Mouse (Mus musculus): ENCODE results near the gene Shisa8. TPM values are rescaled to one million over a fixed set of nuclear protein-coding genes. Genes with fewer than 3 reads are reported as not detected.
A peak's percentile ranks its signal among the peaks of the same experiment; 100 is the strongest.

Gene Shisa8
- polyA plus RNA-seq, 1 experiment: 0.89 TPM

- Histone ChIP-seq H3K36me3 (replicated peaks; ENCODE audit: low read length) (peaks cover 64% of the 10 kb centered on the region), H3K27me3 (replicated peaks) (no peaks in the 10 kb centered on the region), H3K9me3 (no peaks in the 10 kb centered on the region), H3K4me3 (replicated peaks) (peak overlapping the region; percentile 69), H3K4me1 (peaks cover 89% of the 10 kb centered on the region)
- TF ChIP-seq GATA1 (IDR thresholded peaks at IDR 0.05; ENCODE audit: borderline replicate concordance, low read length) (no peak), FLI1 (IDR thresholded peaks at IDR 0.05; ENCODE audit: low read length) (no peak)
Measured at GRCm38 (mm10) chr15:82166240-82167100, 46.1 kb downstream of the Shisa8 start.

- peaks cover 93% of the 10 kb centered on the region for H3K4me1 ChIP-seq
- no peaks in the 10 kb centered on the region for H3K9me3 ChIP-seq
- H3K27me3 ChIP-seq (replicated peaks): no peaks in the 10 kb centered on the region
- H3K4me3 ChIP-seq (replicated peaks): no peak overlapping the region
- no peak for TF ChIP-seq GATA1 (IDR thresholded peaks at IDR 0.05; ENCODE audit: borderline replicate concordance, low read length)
- no peak for TF ChIP-seq FLI1 (IDR thresholded peaks at IDR 0.05; ENCODE audit: low read length)
- H3K36me3 ChIP-seq (replicated peaks; ENCODE audit: low read length): peaks cover 61% of the 10 kb centered on the region
Measured at GRCm38 (mm10) chr15:82165332-82166239, 47.0 kb downstream of the Shisa8 start.

DNA sequence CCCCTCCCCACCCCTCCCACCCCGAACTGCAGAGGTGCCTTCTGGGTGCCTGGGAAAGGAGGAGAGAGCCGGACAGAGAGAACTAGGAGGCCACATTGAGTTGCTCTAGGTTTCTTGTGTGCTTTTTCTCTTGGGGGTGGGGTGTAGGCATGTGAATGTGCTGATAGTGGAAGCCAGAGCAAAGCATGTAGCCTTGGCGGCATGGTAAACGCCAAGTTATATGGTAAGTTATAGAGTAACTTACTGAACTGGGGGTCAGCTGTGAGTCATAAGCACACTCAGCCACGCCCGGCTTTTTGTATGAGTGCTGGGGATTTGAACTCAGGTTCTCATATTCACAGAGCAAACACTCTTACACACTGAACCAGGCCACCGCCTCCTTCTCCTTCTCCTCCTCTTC is 48.1 kb downstream of the Shisa8 start:
- Histone ChIP-seq H3K36me3 (replicated peaks; ENCODE audit: low read length) (peaks cover 61% of the 10 kb centered on the region), H3K4me1 (peaks cover 99% of the 10 kb centered on the region), H3K27me3 (replicated peaks) (no peaks in the 10 kb centered on the region), H3K9me3 (no peaks in the 10 kb centered on the region), H3K4me3 (replicated peaks) (no peak overlapping the region)
- no peak for TF ChIP-seq FLI1 (IDR thresholded peaks at IDR 0.05; ENCODE audit: low read length)
- no peak for TF ChIP-seq GATA1 (IDR thresholded peaks at IDR 0.05; ENCODE audit: borderline replicate concordance, low read length)

DNA sequence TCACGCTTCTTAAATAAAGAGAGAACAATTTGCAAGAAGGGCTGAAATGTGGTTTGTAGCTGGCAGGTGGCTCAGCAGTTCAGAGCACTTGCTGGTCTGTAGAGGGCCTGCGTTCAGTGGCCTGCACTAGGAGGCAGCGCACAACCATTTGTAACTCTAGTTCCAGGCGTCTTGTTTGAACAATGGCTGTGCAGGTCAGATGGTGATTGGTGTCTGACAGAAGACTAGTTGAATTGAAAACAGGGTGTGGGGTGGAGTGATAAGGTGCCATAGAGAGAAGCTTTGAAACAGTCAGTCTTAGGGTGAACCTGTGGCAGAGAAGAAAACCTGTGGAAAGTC is 48.6 kb downstream of the Shisa8 start:
- TF ChIP-seq FLI1 (IDR thresholded peaks at IDR 0.05; ENCODE audit: low read length) (no peak), GATA1 (IDR thresholded peaks at IDR 0.05; ENCODE audit: borderline replicate concordance, low read length) (no peak)
- H3K4me3 ChIP-seq (replicated peaks): peak overlapping the region; percentile 50
- peaks cover 100% of the 10 kb centered on the region for H3K4me1 ChIP-seq
- peaks cover 61% of the 10 kb centered on the region for H3K36me3 ChIP-seq (replicated peaks; ENCODE audit: low read length)
- H3K9me3 ChIP-seq: no peaks in the 10 kb centered on the region
- no peaks in the 10 kb centered on the region for H3K27me3 ChIP-seq (replicated peaks)

GRCm38 (mm10) chr15:82163356-82164060 is 49.1 kb downstream of the Shisa8 start:
- Histone ChIP-seq H3K4me1 (peaks cover 100% of the 10 kb centered on the region), H3K27me3 (replicated peaks) (no peaks in the 10 kb centered on the region), H3K4me3 (replicated peaks) (peak overlapping the region; percentile 39), H3K9me3 (no peaks in the 10 kb centered on the region), H3K36me3 (replicated peaks; ENCODE audit: low read length) (peaks cover 60% of the 10 kb centered on the region)
- TF ChIP-seq GATA1 (IDR thresholded peaks at IDR 0.05; ENCODE audit: borderline replicate concordance, low read length) (no peak), FLI1 (IDR thresholded peaks at IDR 0.05; ENCODE audit: low read length) (no peak)

- Histone ChIP-seq H3K27me3 (replicated peaks) (no peaks in the 10 kb centered on the region), H3K4me3 (replicated peaks) (no peak overlapping the region), H3K36me3 (replicated peaks; ENCODE audit: low read length) (peaks cover 59% of the 10 kb centered on the region), H3K4me1 (peaks cover 100% of the 10 kb centered on the region), H3K9me3 (no peaks in the 10 kb centered on the region)
- no peak for TF ChIP-seq FLI1 (IDR thresholded peaks at IDR 0.05; ENCODE audit: low read length)
- no peak for TF ChIP-seq GATA1 (IDR thresholded peaks at IDR 0.05; ENCODE audit: borderline replicate concordance, low read length)
Measured at GRCm38 (mm10) chr15:82161965-82162600, 50.5 kb downstream of the Shisa8 start.

- TF ChIP-seq GATA1 (IDR thresholded peaks at IDR 0.05; ENCODE audit: borderline replicate concordance, low read length) (no peak), FLI1 (IDR thresholded peaks at IDR 0.05; ENCODE audit: low read length) (no peak)
- H3K9me3 ChIP-seq: no peaks in the 10 kb centered on the region
- H3K4me1 ChIP-seq: peaks cover 100% of the 10 kb centered on the region
- peaks cover 55% of the 10 kb centered on the region for H3K36me3 ChIP-seq (replicated peaks; ENCODE audit: low read length)
- H3K27me3 ChIP-seq (replicated peaks): no peaks in the 10 kb centered on the region
- H3K4me3 ChIP-seq (replicated peaks): peak overlapping the region; percentile 69
Measured at GRCm38 (mm10) chr15:82160731-82161640, 51.6 kb downstream of the Shisa8 start.

DNA sequence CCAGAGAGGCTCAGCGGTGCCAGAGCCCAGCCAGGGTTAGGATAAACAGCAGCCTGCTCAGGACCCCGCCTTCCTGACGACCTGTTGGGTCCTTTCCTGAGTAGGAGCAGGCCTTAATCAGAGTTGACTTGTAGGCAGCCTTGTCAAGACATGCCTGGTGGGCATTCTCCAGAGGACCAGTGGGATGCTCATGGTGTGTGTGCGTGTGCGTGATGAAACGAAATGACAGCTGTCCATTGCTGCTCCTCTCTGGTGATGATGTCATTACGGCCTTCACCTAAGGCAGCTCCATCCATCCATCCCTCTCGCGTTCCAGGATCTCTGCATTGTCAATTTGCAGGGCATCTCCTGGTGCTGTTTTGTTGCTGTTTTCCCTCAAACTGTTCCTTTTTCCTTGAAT is 53.1 kb downstream of the Shisa8 start:
- Histone ChIP-seq H3K36me3 (replicated peaks; ENCODE audit: low read length) (peaks cover 63% of the 10 kb centered on the region), H3K4me3 (replicated peaks) (peak overlapping the region; percentile 60), H3K27me3 (replicated peaks) (no peaks in the 10 kb centered on the region), H3K9me3 (no peaks in the 10 kb centered on the region), H3K4me1 (peaks cover 100% of the 10 kb centered on the region)
- no peak for TF ChIP-seq GATA1 (IDR thresholded peaks at IDR 0.05; ENCODE audit: borderline replicate concordance, low read length)
- no peak for TF ChIP-seq FLI1 (IDR thresholded peaks at IDR 0.05; ENCODE audit: low read length)

All from megakaryocyte, embryonic 14.5 days (primary cell).